Mouse (Mus musculus) gastrocnemius, postnatal 10 days (tissue): Measurements from ENCODE around the gene Phldb2. TPM values are rescaled to one million over a fixed set of nuclear protein-coding genes. Genes with fewer than 3 reads are reported as not detected.

Source experiments
- DNase-seq: peaks from one replicate; pipeline ENCODE4 v3.0.0; 2021; ENCODE audit warnings: mixed read lengths
- total RNA-seq, 2 experiments: library from RNA; stranded (reverse); gene quantifications; 2 replicates each; pipeline ENCODE4 v1.2.3; 2021

The Phldb2 gene
- total RNA-seq, 2 experiments from 2014 or later: 28.5 to 38.6 TPM

- DNase-seq: no peak
These were observed 112.4 kb downstream of the Phldb2 start for GRCm38 (mm10) chr16:45841016-45841415.

DNA sequence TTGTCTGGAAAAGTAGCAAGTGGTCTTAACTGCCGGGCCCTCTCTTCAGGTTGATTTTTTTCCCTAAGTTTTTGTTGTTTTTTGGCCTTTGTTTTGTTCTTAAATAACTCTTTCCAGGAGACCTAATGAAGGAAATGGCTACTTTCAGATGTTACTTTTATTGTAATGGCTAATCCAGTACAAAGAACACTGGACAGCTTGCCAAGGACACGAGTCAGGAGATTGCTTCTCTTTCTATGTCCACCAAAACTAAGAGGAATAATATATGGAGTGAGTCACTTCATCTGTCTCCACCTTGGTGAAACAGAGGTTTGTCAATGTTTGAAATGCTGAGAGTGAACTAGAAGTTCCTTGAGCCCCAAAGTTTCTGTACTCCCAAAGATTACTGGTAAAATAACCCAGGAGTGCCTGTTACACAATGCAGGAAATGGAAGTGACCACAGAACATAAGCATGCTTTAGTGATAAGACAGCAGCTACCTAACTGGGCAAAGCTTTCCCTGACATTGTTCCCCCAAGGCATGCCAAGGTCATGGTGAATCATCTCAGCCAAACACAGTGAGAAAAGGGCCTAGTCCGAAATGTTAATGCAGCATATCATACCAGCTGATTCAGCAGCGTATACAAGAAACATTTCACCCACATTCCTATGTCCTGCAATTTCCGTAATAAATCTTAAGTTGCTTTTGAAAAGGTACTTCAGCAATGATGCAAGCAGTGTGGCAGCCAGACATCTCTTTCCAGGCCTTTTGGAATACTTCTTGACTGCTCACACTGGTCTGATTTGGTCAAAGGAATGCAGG lies 115.7 kb downstream of the Phldb2 start:
- no peak for DNase-seq

- DNase-seq: no peak
These were observed 120.7 kb downstream of the Phldb2 start for GRCm38 (mm10) chr16:45832747-45833108.

DNA sequence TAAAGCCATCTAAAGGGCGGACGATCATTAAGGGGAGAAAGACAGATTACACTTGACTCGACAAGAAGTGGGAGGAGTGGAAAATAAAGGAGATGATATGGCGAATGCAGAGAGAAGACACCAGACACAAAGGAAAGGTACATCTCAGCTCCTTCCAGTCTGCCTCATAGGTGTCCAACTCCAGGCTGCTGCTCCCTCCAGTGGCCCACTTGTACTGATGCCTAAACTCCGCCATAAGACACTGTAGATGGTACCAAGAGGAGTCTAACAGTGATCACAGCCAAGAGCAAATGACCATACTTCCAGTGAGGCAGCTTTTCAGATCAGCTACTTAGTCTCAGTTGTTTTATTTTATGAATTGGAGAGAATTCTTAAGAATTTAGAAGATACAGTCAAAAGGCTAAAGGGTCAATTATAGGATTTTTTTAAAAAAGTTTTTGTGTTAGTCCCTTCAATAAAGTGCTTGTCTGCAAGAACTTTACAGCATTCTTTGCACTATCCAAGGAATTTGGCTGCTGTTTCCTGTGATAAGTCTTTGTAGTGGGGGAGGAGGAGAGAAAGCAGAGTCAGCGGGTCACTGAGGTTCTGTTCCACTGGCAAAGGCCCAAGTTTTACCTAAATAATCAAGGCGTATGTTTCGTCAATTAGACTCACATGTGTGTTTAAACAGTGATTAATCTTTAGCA lies 121.2 kb downstream of the Phldb2 start:
- no peak for DNase-seq

DNA sequence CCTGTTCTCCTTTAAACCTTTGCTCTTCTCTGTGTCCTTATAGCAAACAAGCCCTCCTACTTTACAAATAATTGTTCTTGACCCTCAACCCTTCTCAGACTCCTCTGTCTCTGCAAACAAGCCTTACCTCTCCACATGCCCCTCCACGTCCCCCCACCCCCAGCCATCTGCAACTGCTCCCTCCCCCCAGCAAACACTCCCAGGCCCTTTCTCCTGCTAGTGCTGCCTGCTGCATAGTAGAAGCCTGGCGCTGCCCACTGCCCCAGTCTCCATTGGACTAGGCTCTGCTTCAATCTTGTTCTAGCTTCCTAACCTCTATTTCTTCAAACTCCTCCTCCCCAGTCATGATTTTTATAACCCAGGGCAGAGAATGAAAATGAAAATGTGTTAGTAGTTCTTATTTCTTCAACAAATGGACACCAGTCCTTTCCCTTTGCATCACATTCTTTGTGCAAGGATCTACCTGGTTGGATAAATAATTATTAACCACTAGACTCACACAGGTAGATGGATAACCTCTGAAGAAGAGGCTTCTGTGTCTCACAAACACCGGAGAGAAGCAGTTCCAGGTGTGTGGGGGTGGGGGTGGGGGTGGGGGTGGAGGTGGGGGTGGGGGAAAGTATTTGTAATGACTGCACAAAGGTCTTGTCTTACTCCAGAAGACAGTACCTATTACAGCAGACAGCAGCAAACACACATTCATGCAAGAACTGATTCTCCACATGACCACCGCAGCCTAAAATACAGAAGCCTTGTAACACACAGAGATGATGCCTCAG lies 122.1 kb downstream of the Phldb2 start:
- no peak for DNase-seq

DNA sequence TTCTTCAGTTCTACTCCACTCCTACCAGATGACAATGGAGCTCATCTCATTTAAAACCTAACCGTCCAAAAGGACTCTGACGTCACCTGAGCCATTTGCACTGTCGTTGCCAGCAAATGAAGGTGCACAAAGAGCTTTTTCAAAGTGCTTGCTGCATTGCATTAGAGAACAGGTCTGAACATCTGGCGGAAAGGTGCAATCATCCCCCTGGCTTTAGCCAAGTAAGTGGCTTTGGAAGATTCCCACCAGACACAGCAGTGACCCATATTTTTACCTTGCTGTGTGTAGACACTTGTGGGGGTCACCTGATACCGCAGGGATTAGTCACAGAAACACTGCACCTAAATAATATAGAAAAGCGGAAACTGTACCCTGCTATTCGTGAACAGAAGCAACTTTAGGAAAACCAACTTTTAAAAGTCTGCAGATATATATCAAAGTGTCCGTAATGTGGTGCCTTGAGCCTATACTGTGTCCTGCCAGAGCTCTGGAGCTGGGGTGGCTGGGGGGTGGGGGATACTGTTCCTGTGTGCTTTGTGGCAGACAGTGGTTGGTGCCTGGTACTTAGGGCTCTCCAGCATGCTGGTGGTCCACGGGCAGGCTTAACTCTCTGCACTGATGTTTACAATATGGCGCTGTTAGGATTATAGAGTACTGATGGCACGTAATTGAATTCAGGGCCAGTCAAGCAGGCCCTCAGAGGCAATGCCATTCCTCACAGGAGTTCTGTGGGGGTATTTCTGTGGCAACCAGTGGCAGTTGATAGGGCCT lies 123.1 kb downstream of the Phldb2 start:
- DNase-seq: no peak

- no peak for DNase-seq
These were observed 128.1 kb downstream of the Phldb2 start for GRCm38 (mm10) chr16:45825309-45825708.

- no peak for DNase-seq
These were observed 129.4 kb downstream of the Phldb2 start for GRCm38 (mm10) chr16:45824025-45824424.

GRCm38 (mm10) chr16:45819911-45820310 lies 133.5 kb downstream of the Phldb2 start:
- no peak for DNase-seq

DNA sequence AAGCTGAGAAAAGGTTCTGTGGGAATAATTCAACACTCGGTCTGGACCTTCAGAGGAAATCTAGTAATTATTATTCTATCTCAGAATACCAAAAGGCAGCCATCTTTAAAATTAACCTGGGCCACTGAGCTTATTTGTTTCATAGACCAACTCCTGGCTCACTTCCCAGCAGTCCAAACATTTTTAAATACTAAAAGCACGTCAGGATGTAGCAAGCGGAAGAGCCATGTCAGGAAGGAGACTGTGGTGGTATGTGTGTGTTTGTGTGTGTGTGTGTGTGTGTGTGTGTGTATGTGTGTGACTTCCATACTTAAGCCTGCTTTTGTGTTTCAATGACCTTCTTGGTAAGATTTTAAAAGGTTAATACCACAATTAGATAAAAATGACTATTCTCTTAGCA lies 135.6 kb downstream of the Phldb2 start:
- DNase-seq: no peak

DNA sequence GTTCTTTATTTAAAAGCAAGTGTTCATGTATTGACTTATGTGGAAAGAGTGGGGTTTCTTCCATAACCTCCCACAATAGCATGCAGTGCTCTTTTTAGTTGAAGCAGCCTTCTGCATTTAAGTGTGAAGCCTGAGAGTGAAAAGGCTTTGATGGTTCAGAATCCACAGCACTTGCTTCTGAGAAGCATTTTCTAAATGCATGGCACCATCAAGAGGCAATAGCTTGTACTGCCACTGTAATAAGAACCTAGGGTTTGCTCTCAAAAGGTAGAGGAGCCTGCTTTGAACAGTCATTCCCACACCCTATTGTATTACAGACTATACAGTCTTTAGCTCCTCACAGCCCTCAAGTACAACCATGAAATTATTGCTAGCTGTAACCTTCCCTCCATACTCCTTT lies 136.7 kb downstream of the Phldb2 start:
- DNase-seq: no peak

DNA sequence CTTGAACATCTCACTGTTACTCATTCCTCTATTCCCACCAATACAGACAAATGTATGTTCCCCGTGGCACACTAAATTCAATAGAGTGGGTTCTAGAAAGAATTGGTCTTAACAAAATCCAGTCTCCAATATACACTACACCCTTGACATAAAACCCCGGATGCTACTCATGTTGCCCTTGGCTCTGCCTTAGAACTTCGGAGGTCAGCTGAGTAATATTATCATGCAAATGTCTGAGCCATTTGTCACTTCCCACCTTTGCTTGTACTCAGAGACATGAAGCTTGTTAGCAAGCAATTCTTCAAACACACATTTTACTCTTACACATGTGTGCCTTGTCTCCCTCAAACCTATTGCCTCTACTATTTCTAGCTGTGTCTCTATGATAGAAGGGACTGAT lies 138.8 kb downstream of the Phldb2 start:
- no peak for DNase-seq

DNA sequence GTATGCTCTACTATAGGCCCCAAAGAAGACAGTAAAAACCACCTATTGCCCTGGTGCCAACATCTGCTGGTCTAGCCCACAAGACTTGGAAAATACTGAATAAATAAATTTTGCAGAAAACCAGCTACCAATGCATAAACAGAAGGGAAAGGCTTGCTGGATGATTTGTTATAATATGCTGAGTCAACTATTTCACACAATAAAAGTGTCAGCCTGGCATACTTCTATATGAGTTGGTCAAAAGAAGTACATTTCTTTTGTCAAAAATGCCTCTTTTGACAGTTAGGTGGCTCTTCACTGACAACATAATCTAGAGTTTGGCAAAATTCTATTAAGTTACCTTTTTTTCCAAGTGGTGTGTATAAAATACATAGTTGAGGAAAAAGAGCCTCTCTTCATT lies 141.6 kb downstream of the Phldb2 start:
- no peak for DNase-seq

- DNase-seq: no peak
These were observed 142.5 kb downstream of the Phldb2 start for GRCm38 (mm10) chr16:45810829-45811326.

DNA sequence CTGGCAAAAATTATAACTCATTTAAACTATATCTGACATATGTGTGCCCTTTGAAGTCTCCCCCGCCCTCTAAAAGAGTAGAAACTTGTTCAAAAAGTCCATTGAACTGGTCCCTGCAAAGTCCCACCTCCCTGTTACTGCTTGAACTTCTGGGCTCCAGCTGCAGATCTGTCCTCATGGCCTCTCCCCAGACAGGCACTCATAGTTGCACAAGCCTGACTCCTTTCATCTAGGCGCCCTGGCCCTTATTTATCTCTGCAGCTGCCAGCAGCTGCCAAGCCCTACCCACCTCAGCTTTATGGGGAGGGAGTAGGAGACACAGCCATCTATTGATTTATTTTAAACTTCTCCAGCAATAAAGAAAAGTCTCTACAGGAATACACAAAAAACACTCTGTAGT lies 143.2 kb downstream of the Phldb2 start:
- no peak for DNase-seq

GRCm38 (mm10) chr16:45804708-45805107 lies 148.7 kb downstream of the Phldb2 start:
- no peak for DNase-seq

DNA sequence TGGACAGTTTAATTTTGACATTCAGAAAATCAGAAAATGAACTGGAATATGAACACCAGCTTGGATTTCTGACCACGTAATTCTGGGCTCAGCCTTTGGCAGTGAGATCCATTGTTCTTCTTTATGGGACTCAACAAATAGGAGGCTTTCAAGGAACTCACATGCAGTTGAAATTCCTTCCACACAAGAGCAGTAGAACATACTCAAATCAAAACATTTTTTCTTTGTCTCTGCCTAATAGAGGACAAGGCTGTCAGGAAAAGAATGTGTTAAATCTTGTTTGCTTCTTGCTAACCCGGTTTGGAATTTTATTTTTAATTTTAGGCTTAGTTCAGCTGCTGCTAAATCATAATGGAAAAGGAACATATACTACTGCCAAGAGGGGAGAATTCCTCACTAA lies 153.0 kb downstream of the Phldb2 start:
- no peak for DNase-seq

DNA sequence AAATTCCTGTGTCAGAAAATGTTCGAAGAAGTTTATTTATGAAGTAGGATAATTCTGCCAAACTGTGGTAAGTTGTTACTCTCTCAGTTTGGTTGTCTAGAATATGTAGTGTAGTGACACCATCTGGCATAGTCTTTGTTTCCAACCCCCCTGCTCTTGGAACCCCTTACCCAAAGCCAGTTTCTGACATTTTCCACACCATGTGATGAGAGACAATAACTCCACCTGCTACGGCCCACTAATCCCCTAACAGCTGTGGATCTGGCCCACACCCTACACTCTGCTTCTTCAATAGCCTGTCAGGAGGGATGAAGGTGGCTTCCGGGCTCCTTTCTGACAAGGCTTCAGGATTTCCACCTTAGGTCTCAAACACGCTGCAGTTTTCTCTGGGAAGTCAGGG lies 154.2 kb downstream of the Phldb2 start:
- no peak for DNase-seq

GRCm38 (mm10) chr16:45798591-45798990 lies 154.8 kb downstream of the Phldb2 start:
- DNase-seq: no peak

GRCm38 (mm10) chr16:45796815-45797214 lies 156.6 kb downstream of the Phldb2 start:
- DNase-seq: peak; percentile 62

GRCm38 (mm10) chr16:45795188-45795693 lies 158.2 kb downstream of the Phldb2 start:
- DNase-seq: no peak

DNA sequence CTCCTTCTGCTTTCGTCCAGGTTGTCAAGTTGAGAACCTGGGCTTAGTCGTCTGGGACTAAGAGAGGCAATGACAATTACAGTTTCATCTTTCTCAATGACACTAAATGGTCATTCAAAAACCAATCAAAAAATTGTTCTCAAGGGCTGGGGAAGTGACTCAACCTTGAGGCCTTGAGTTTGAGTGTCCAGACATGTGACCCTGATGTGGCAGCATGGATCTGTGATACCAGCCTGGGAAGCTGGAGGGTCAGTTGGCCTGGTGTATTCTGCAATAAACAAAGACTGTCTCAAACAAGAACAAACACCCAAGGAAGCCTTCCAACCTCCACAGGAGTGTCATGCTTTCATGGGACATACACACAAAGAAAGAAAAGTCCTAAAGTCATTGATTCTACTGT lies 160.6 kb downstream of the Phldb2 start:
- DNase-seq: no peak
